Mouse (Mus musculus) liver, adult 2 months (tissue): Measurements from ENCODE around the gene Pnrc1. TPM values are rescaled to one million over a fixed set of nuclear protein-coding genes. Genes with fewer than 3 reads are reported as not detected.

ENCODE experiments used
- DNase-seq: peaks from one replicate; pipeline ENCODE4 v3.0.0-alpha.2; 2011; ENCODE audit warnings: low read depth, low spot score; ENCODE audit errors: extremely low read depth
- H3K27ac ChIP-seq: fragments of 200-500 bp; replicated peaks from 2 replicates; pipeline ENCODE4 v1.5.1; 2012; ENCODE audit warnings: low read depth, mild to moderate bottlenecking, control low read depth, inconsistent platforms, low read length; ENCODE audit not compliant: insufficient read depth
- H3K27me3 ChIP-seq: fragments of 200-500 bp; 2 replicates; pipeline ENCODE4 v1.6.1; 2012; ENCODE audit warnings: mild to moderate bottlenecking, moderate library complexity, low read length, inconsistent platforms; ENCODE audit not compliant: control insufficient read depth, insufficient read depth
- H3K36me3 ChIP-seq: fragments of 200-500 bp; 2 replicates; pipeline ENCODE4 v1.6.1; 2012; ENCODE audit warnings: low read length, inconsistent platforms; ENCODE audit not compliant: control insufficient read depth, insufficient read depth
- H3K4me1 ChIP-seq: fragments of 200-500 bp; 2 replicates; pipeline ENCODE4 v1.6.1; 2011; ENCODE audit warnings: low read length; ENCODE audit not compliant: control insufficient read depth, insufficient read depth
- H3K4me3 ChIP-seq: fragments of 200-500 bp; 2 replicates; pipeline ENCODE4 v1.5.1; 2011; ENCODE audit warnings: low read depth, mild to moderate bottlenecking, control low read depth, low read length, moderate library complexity; ENCODE audit not compliant: insufficient read depth
- H3K79me2 ChIP-seq: fragments of 200-500 bp; 2 replicates; pipeline ENCODE4 v1.6.1; 2012; ENCODE audit warnings: inconsistent platforms, mild to moderate bottlenecking, low read length, moderate library complexity; ENCODE audit not compliant: control insufficient read depth, insufficient read depth
- H3K9ac ChIP-seq: fragments of 200-500 bp; 2 replicates; pipeline ENCODE4 v1.6.1; 2012; ENCODE audit warnings: low read depth, mild to moderate bottlenecking, control low read depth, inconsistent platforms, low read length
- CTCF ChIP-seq: fragments of 200-500 bp; IDR thresholded peaks from 2 replicates; pipeline ENCODE4 v1.5.1; 2011; ENCODE audit warnings: low read depth, low read length, control low read depth
- POLR2A ChIP-seq: fragments of 200-500 bp; IDR thresholded peaks from 2 replicates; pipeline ENCODE4 v1.6.1; 2011; ENCODE audit warnings: low read length, control low read depth; ENCODE audit not compliant: insufficient read depth; ENCODE audit errors: extremely low read depth
- WGBS: fragments of 180-500 bp; shearing (Covaris S2); methylation state at CpG from one replicate; pipeline ENCODE4 v1.1.7; 2018; 5-methylcytosine and 5-hydroxymethylcytosine counted together
- polyA plus RNA-seq: library from polyadenylated mRNA; depleted of rRNA; stranded (reverse); fragments of >200 nt; gene quantifications from 2 replicates; pipeline ENCODE4 v1.2.3, GENCODE M21; 2012; rRNA removed
- total RNA-seq: library from RNA; depleted of rRNA; stranded (reverse); fragments of >200 nt; gene quantifications from 2 replicates; pipeline ENCODE4 v1.2.3, GENCODE M21; 2014; rRNA removed

Pnrc1 gene
- total and polyA plus RNA-seq, 2 experiments = 29.6 to 48.5 TPM

DNA sequence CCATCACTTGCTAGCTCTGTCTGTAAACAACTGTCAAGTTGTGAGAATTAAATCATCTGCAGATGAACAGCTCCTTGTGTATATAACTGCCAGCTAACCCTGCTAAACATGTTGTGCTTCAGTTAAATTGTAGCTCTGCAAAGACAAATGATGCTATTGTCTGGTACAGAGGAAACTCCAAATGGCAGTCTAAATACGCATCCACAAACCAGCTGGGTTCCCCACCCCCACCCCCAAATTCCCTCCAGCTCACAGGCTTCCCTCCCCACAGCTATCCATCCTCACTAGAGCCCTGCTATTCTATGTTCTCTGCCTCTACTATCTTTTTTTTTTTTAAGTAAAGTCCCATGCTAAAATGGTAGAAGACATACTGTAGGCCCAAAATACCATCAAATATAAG is 68.1 kb downstream of the Pnrc1 start:
- no peak for DNase-seq

DNA sequence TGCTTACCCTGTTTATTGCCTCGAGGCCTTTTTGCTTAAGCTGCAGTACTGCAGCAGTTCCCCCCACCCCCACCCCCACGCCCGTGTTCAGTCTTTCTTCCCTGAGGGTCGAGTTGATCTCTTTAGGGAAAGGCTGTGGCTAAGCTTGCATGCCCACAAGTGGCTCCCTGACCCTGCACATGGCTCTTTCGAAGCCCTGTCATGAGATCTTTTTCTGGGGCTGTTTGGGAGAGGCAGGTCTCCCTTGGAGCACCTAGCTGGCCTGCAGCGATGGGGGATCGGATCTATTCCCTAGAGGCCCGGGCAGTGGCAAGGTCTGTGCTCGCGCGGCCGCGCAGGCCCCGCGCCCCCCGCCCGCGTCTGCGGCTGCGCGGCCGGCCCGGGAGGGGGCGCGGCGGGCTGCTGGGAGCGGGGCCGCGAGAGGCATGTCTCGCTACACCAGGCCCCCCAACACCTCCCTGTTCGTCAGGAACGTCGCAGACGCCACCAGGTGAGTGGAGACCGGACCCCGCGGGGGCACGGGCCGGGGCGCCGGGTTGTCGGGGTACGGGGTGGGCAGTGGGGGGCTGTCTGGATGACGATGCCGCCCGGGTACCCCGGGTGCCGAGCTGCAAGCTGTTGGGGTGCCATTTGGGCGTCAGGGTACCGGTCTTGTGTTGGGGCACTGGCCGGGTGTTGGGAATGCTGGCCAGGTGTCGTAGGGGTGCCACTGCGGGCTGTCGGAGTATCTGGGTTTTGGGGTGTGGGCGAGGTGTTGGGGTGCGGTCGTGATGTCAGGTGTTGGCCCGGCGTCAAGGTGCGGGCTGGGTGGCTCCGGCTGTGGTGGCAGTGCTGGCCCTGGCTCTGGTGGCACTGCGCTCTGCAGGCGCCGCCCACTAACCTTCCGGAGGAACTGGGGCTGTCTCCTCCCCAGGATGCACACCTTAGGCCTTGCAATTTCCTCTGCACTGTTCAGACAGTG is 80.8 kb downstream of the Pnrc1 start, which contains the start of gene Srsf12:
TSS of gene Srsf12 (plus strand) at position 111 of the 961 bp plus-strand sequence.
- TF ChIP-seq CTCF (no peak), POLR2A (no peak)
- WGBS = 8% methylated on average over 65 of the region's 65 CpGs
- no peak for DNase-seq

More for the DNA sequence above, 68.1 kb downstream of the Pnrc1 start:
- Histone ChIP-seq H3K4me3 (no peak overlapping the region), H3K9ac (no peak overlapping the region), H3K27me3 (no peaks in the 10 kb centered on the region), H3K4me1 (no peaks in the 10 kb centered on the region; the same call in 1 of the 2 replicates), H3K27ac (no peak overlapping the region), H3K79me2 (no peaks in the 10 kb centered on the region), H3K36me3 (no peaks in the 10 kb centered on the region)
- whole genome bisulfite sequencing = 83% methylated on average over 1 of the region's 1 CpGs
- TF ChIP-seq CTCF (no peak), POLR2A (no peak)

GRCm38 (mm10) chr4:33207551-33207950 is 82.4 kb downstream of the Pnrc1 start:
- H3K9ac ChIP-seq = no peak overlapping the region

More for the DNA sequence above, 80.8 kb downstream of the Pnrc1 start, which contains the start of gene Srsf12:
- Histone ChIP-seq H3K27ac (no peak within 1 kb of the TSS), H3K79me2 (no peaks in the 10 kb centered on the region), H3K36me3 (no peaks in the 10 kb centered on the region), H3K4me3 (peak within 1 kb of the TSS; percentile 33; the same call in 1 of the 2 replicates), H3K27me3 (no peaks in the 10 kb centered on the region), H3K9ac (peak within 1 kb of the TSS; percentile 34; the same call in 1 of the 2 replicates), H3K4me1 (peaks cover 2% of the 10 kb centered on the region; the same call in 1 of the 2 replicates)

DNA sequence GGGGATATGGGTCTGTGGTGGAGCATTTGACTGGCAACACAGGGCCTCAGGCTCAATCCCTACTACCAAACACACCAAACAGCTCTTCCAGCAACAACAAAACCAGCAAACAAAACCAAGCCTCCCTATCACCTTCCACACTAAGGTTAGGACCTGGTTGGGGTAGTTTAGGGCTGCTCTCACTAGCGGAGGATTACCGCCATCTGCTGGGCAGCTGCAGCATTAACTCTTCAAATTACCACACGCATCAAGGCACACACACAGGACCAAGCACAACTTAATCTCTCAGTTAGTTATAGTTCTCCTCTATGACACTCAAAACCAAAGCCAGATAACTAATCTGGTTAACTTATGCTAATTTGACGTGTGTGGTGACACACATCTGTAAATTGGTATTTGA is 85.3 kb downstream of the Pnrc1 start:
- Histone ChIP-seq H3K79me2 (no peaks in the 10 kb centered on the region), H3K9ac (no peak overlapping the region), H3K27ac (no peak overlapping the region), H3K4me1 (peaks cover 2% of the 10 kb centered on the region; the same call in 1 of the 2 replicates), H3K27me3 (no peaks in the 10 kb centered on the region), H3K4me3 (no peak overlapping the region), H3K36me3 (no peaks in the 10 kb centered on the region)
- 19% methylated on average over 4 of the region's 4 CpGs for WGBS
- TF ChIP-seq POLR2A = no peak
- peak; percentile 90 for TF ChIP-seq CTCF
- DNase-seq = peak; percentile 53

More at GRCm38 (mm10) chr4:33207551-33207950, 82.4 kb downstream of the Pnrc1 start:
- no peaks in the 10 kb centered on the region for H3K79me2 ChIP-seq
- TF ChIP-seq CTCF (no peak), POLR2A (no peak)
- H3K4me1 ChIP-seq = peaks cover 2% of the 10 kb centered on the region; the same call in 1 of the 2 replicates
- DNase-seq = no peak
- H3K27me3 ChIP-seq = no peaks in the 10 kb centered on the region
- H3K4me3 ChIP-seq = no peak overlapping the region
- no peak overlapping the region for H3K27ac ChIP-seq
- H3K36me3 ChIP-seq = no peaks in the 10 kb centered on the region
- 61% methylated on average over 2 of the region's 2 CpGs for WGBS

GRCm38 (mm10) chr4:33198117-33198516 is 91.8 kb downstream of the Pnrc1 start:
- WGBS = 38% methylated on average over 2 of the region's 2 CpGs
- H3K27me3 ChIP-seq = no peaks in the 10 kb centered on the region
- no peak overlapping the region for H3K4me3 ChIP-seq
- no peak overlapping the region for H3K27ac ChIP-seq
- no peaks in the 10 kb centered on the region for H3K4me1 ChIP-seq
- no peaks in the 10 kb centered on the region for H3K36me3 ChIP-seq
- no peak overlapping the region for H3K9ac ChIP-seq
- H3K79me2 ChIP-seq = no peaks in the 10 kb centered on the region
- no peak for DNase-seq
- TF ChIP-seq POLR2A (no peak), CTCF (no peak)

Other genes starting within 250 kb of the Pnrc1 start
- 0.20 and 0.46 TPM in 2 replicates for gene Gabrr2, start 227.2 kb downstream of the Pnrc1 start, total RNA-seq
- gene Gabrr2, start 227.2 kb downstream of the Pnrc1 start, polyA plus RNA-seq = 0.15 and 0.27 TPM in 2 replicates
- gene Gabrr1, start 157.6 kb downstream of the Pnrc1 start, total RNA-seq = 0.20 TPM in 1 of 2 replicates, not detected in the other
- gene Gabrr1, start 157.6 kb downstream of the Pnrc1 start, polyA plus RNA-seq = not detected in 2 replicates
- gene Pm20d2, start 100.4 kb downstream of the Pnrc1 start, total RNA-seq = 3.6 and 4.4 TPM in 2 replicates
- gene Pm20d2, start 100.4 kb downstream of the Pnrc1 start, polyA plus RNA-seq = 7.3 and 8.6 TPM in 2 replicates
- gene Srsf12, start 81.2 kb downstream of the Pnrc1 start, total RNA-seq = not detected in 2 replicates
- gene Srsf12, start 81.2 kb downstream of the Pnrc1 start, polyA plus RNA-seq = 0.11 TPM in 1 of 2 replicates, not detected in the other
- gene Rngtt, start 20.1 kb upstream of the Pnrc1 start, total RNA-seq = 5.8 and 6.8 TPM in 2 replicates
- gene Rngtt, start 20.1 kb upstream of the Pnrc1 start, polyA plus RNA-seq = 1.3 TPM in 2 replicates